Mouse (Mus musculus) limb, embryonic 14.5 days (tissue): ENCODE measurements around the gene Dstn. TPM values are rescaled to one million over a fixed set of nuclear protein-coding genes. Genes with fewer than 3 reads are reported as not detected.

Experiments used
- ATAC-seq: fragments of 200-750 bp; cut with Nextera tagmentation; 2 replicates; pipeline ENCODE4 v1.8.0; 2017; ENCODE audit warnings: low read depth, moderate number of reproducible peaks, moderate TSS enrichment; ENCODE audit not compliant: low FRiP score
- DNase-seq: peaks from one replicate; pipeline ENCODE4 v3.0.0-alpha.2; 2015; ENCODE audit warnings: low spot score
- H3K27ac ChIP-seq: fragments of 300-500 bp; sonication (generic); replicated peaks from 2 replicates; pipeline ENCODE4 v1.5.1; 2014; ENCODE audit warnings: low read depth, mild to moderate bottlenecking, low read length, moderate library complexity, mixed read lengths
- H3K27me3 ChIP-seq: fragments of 300-500 bp; sonication (generic); 2 replicates; pipeline ENCODE4 v1.6.1; 2014; ENCODE audit warnings: low read length, mixed read lengths; ENCODE audit not compliant: control insufficient read depth, insufficient read depth
- H3K36me3 ChIP-seq: fragments of 300-500 bp; sonication (generic); 2 replicates; pipeline ENCODE4 v1.6.1; 2014; ENCODE audit warnings: mild to moderate bottlenecking, low read length, moderate library complexity, mixed read lengths; ENCODE audit not compliant: control insufficient read depth, insufficient read depth
- H3K4me1 ChIP-seq: fragments of 300-500 bp; sonication (generic); 2 replicates; pipeline ENCODE4 v1.6.1; 2014; ENCODE audit warnings: antibody characterized with exemption, low read length, mixed read lengths; ENCODE audit not compliant: control insufficient read depth, insufficient read depth
- H3K4me2 ChIP-seq: fragments of 300-500 bp; sonication (generic); replicated peaks from 2 replicates; pipeline ENCODE4 v1.6.1; 2014; ENCODE audit warnings: low read depth, mild to moderate bottlenecking, low read length, moderate library complexity; ENCODE audit not compliant: severe bottlenecking
- H3K4me3 ChIP-seq: fragments of 300-500 bp; sonication (generic); replicated peaks from 2 replicates; pipeline ENCODE4 v1.5.1; 2014; ENCODE audit warnings: low read length
- H3K9ac ChIP-seq: fragments of 300-500 bp; sonication (generic); 2 replicates; pipeline ENCODE4 v1.6.1; 2014; ENCODE audit warnings: mild to moderate bottlenecking, low read depth, low read length, moderate library complexity; ENCODE audit not compliant: severe bottlenecking
- H3K9me3 ChIP-seq: fragments of 300-500 bp; sonication (generic); 2 replicates; pipeline ENCODE4 v1.6.1; 2016; ENCODE audit warnings: low read length; ENCODE audit not compliant: control insufficient read depth
- POLR2A ChIP-seq: fragments of 200-500 bp; IDR thresholded peaks from 2 replicates; pipeline ENCODE4 v1.8.0; 2012; ENCODE audit warnings: inconsistent platforms, mild to moderate bottlenecking, moderate library complexity, borderline replicate concordance; ENCODE audit not compliant: insufficient read depth, insufficient read length; ENCODE audit errors: extremely low read depth
- WGBS: fragments of 180-500 bp; shearing (Covaris S2); extraction: QIAGEN DNeasy Blood & Tissue Kit; methylation state at CpG from one replicate; pipeline ENCODE4 v1.1.7; 2014; 5-methylcytosine and 5-hydroxymethylcytosine counted together
- polyA plus RNA-seq, 2 experiments: library from polyadenylated mRNA; depleted of rRNA in 1 of 2; stranded (reverse) in 1 of 2; unstranded in 1 of 2; fragments of >200 nt; fragmentation: Nextera tagmentation in 1 of 2; extraction: Ambion mirVana in 1 of 2; gene quantifications; 2 replicates each; pipeline versions ENCODE4 v1.2.1 to v1.2.3; 2012 to 2014

Dstn gene
- polyA plus RNA-seq, 2 experiments = 111 to 437 TPM

DNA sequence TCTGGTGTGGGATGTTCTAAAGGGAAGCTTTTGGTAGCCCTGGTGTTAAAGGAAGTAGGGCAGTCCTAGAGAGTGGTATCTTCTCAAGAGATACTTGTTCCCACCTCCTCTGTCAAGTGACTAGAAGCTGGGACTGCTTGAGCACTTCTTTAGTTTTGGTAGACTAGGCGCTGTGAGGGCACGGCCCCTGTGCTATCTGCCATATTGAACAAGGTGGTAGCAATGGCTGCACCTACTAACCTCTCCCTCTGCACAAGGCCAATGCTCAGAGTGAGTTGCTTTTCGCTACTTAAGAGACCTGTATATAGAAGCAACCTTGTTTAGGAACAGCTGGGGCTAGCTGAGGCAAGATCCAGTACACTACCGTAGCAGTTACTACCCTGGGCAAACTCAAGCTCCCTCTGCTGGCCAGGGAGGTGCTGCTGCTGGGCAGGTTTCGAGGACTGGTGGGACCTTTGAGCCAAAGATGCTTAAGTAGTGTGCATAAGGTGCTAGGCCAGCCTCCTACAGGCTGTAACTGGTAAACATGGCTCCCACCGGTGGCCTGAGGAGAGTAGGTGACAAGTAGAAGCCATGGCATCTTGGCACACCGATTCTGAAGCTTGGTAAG, 30.5 kb downstream of the Dstn start:
- no peak overlapping the region for H3K4me2 ChIP-seq
- no peak overlapping the region for H3K4me3 ChIP-seq
- WGBS = 90% methylated on average over 7 of the region's 7 CpGs
- ATAC-seq = no peak
- no peak overlapping the region for H3K9ac ChIP-seq
- H3K9me3 ChIP-seq = no peaks in the 10 kb centered on the region
- no peak for DNase-seq
- no peaks in the 10 kb centered on the region for H3K4me1 ChIP-seq
- TF ChIP-seq POLR2A = no peak
- H3K36me3 ChIP-seq = peaks cover 84% of the 10 kb centered on the region
- H3K27ac ChIP-seq = no peak overlapping the region
- no peaks in the 10 kb centered on the region for H3K27me3 ChIP-seq

DNA sequence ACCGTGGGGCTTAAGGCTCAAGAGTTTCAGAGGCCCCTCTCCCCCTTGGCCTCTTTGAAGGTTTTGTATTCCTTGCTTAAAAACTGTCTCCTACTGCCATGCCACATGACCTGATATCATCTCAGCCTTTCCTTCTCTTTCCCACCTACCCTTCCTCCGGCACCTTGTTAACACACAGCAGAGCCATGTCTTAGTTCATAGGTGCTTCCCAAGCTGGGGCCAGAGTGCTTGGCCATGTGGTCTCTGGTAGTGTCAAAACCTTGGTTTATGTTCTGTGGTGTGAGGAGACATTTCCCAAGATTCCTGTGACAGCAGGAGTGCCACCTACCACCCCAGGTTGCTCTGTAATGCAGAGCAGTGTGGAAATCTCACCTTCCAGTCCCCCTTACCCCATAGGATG, 31.3 kb downstream of the Dstn start:
- no peaks in the 10 kb centered on the region for H3K4me1 ChIP-seq
- 98% methylated on average over 2 of the region's 2 CpGs for WGBS
- H3K4me2 ChIP-seq = no peak overlapping the region
- no peaks in the 10 kb centered on the region for H3K27me3 ChIP-seq
- no peak overlapping the region for H3K27ac ChIP-seq
- no peaks in the 10 kb centered on the region for H3K9me3 ChIP-seq
- TF ChIP-seq POLR2A = no peak
- H3K9ac ChIP-seq = no peak overlapping the region
- ATAC-seq = no peak
- H3K4me3 ChIP-seq = no peak overlapping the region
- no peak for DNase-seq
- peaks cover 90% of the 10 kb centered on the region for H3K36me3 ChIP-seq

DNA sequence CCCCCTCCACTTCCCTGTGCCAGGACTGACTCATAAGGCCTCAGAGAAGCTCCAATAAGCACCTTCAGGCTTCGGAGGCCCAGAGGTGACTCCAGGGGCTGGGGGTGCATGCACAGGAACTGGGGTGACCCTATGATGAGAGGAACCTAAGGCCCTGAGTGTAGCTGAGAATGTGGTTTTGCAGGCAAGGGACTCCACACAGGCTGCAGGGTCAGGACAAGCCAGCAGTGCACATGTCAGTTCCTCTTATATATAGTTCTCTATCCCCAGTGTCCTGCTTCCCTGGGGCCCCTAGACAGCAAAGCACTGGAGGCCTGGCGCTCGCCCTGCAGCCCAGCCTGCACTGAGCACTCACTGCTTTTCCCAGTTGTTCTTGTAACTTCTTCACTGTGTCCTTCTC, 32.9 kb downstream of the Dstn start:
- H3K36me3 ChIP-seq = peaks cover 97% of the 10 kb centered on the region
- H3K4me2 ChIP-seq = no peak overlapping the region
- H3K27ac ChIP-seq = no peak overlapping the region
- H3K27me3 ChIP-seq = no peaks in the 10 kb centered on the region
- H3K4me3 ChIP-seq = no peak overlapping the region
- H3K9me3 ChIP-seq = no peaks in the 10 kb centered on the region
- no peak for DNase-seq
- 94% methylated on average over 3 of the region's 3 CpGs for WGBS
- no peak overlapping the region for H3K9ac ChIP-seq
- H3K4me1 ChIP-seq = no peaks in the 10 kb centered on the region
- no peak for ATAC-seq
- TF ChIP-seq POLR2A = no peak

- H3K36me3 ChIP-seq = peaks cover 100% of the 10 kb centered on the region
- 91% methylated on average over 4 of the region's 4 CpGs for WGBS
- no peaks in the 10 kb centered on the region for H3K9me3 ChIP-seq
- no peak overlapping the region for H3K4me3 ChIP-seq
- no peaks in the 10 kb centered on the region for H3K4me1 ChIP-seq
- ATAC-seq = no peak
- H3K9ac ChIP-seq = no peak overlapping the region
- no peak for TF ChIP-seq POLR2A
- no peak for DNase-seq
- no peaks in the 10 kb centered on the region for H3K27me3 ChIP-seq
- no peak overlapping the region for H3K27ac ChIP-seq
- no peak overlapping the region for H3K4me2 ChIP-seq
These were observed 33.3 kb downstream of the Dstn start for GRCm38 (mm10) chr2:143948416-143948815.

DNA sequence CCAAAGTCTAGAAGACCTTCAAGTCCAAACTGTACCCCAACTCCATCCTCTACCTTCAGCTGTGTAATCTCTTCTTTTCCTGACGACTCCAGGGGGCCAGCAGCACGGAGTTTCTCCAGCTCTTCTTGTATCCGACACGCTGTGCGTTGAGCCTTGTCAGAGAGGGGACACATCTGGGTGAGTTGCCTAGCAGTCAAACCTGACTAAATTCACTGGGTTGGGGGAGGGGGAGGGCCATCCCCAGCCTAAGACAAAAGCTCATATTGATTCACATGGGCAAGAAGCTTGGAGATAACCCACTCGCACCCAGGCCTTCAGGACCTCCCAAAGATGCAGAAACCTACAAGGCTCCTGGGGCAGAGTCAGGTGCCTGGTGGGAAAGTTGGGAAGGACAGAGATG, 34.1 kb downstream of the Dstn start:
- H3K9ac ChIP-seq = no peak overlapping the region
- ATAC-seq (no peak), DNase-seq (no peak)
- H3K36me3 ChIP-seq = peaks cover 100% of the 10 kb centered on the region
- no peak overlapping the region for H3K4me2 ChIP-seq
- H3K4me3 ChIP-seq = no peak overlapping the region
- no peaks in the 10 kb centered on the region for H3K9me3 ChIP-seq
- 92% methylated on average over 6 of the region's 6 CpGs for WGBS
- no peak overlapping the region for H3K27ac ChIP-seq
- H3K4me1 ChIP-seq = no peaks in the 10 kb centered on the region
- no peaks in the 10 kb centered on the region for H3K27me3 ChIP-seq
- no peak for TF ChIP-seq POLR2A
